Mouse (Mus musculus): ENCODE measurements around the gene Fgf9.

GRCm38 (mm10) chr14:58152110-58152509, 81.8 kb downstream of the Fgf9 start:
- TF ChIP-seq POLR2A (IDR thresholded peaks at IDR 0.05; ENCODE audit: control insufficient read depth, low read depth, low read length): no peak
- TF ChIP-seq CTCF (IDR thresholded peaks at IDR 0.05; ENCODE audit: control insufficient read depth, insufficient read depth, insufficient replicate concordance, low read depth, low read length): no peak

All from testis, adult 2 months (tissue).